Mouse (Mus musculus) retina, postnatal 1 day (tissue): ENCODE data around the gene Slc37a4.
"Not testable (repeated sequence)": the region's sequence is repeated elsewhere in the genome, so short reads cannot be mapped to it uniquely, and the experiment has no call there.

ENCODE experiments used
- DNase-seq: peaks from one replicate; pipeline ENCODE4 v3.0.0-alpha.2; 2012

Gene Slc37a4

DNA sequence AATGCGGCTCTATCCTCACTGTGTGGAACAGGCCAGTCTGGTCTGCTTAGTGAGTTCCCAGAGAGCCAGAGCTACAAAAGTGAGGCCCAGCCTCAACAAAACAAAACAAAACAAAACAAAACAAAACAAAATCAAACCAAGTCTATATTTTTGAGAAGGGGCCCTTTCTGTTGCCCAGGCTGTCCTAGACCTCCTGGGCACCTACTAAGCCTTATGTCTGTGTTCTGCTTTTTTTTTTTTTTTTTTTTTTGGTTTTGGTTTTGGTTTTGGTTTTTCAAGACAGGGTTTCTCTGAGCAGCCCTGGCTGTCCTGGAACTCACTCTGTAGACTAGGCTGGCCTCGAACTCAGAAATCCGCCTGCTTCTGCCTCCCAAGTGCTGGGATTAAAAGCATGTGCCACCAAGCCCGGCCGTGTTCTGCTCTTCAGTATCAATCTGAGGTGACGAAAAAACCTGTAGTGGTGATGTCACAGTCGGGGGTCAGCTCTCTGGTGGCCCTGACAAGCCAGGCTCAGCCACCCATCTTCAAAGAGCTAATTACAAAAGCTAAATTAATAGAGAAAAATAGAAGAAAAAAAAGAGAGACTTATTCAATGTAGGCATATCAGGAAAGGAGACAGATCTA is 47.9 kb downstream of the Slc37a4 start:
- not testable (repeated sequence) for DNase-seq

DNA sequence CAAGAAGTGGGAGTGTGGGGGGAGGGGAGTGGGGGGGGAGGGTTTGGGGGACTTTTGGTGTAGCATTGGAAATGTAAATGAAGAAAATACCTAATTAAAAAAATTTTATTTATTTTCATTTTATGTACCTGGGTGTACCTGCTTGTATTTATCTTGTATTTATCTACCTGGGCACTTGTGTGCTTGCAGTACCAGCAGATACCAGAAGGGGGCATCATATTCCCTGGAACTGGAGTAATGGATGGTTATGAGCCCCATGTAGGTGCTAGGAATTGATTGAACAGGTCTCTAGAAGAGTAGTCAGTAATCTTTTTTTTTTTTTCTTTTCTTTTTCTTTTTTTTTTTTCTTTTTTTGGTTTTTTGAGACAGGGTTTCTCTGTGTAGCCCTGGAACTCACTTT is 53.7 kb downstream of the Slc37a4 start:
- DNase-seq: peak; percentile 26
